Mouse (Mus musculus) CH12.LX (cell line): ENCODE measurements around the gene Bri3.

ENCODE experiments used
- CTCF ChIP-seq, 2 experiments: IDR thresholded peaks in 1 of 2; conservative IDR thresholded peaks in 1 of 2; 2 replicates each; pipeline ENCODE4 v1.5.1; 2011 to 2012; ENCODE audit warnings: low read depth in 2 of 2, low read length in 2 of 2, improper control_type of control experiment in 1 of 2, inconsistent platforms in 1 of 2, mild to moderate bottlenecking in 1 of 2, moderate library complexity in 1 of 2
- E2F4 ChIP-seq: IDR thresholded peaks from 2 replicates; pipeline ENCODE4 v1.6.1; 2011; ENCODE audit warnings: low read depth, low read length, improper control_type of control experiment; ENCODE audit not compliant: insufficient replicate concordance
- HCFC1 ChIP-seq: IDR thresholded peaks from 2 replicates; pipeline ENCODE4 v1.6.1; 2012; ENCODE audit warnings: low read depth, mild to moderate bottlenecking, inconsistent platforms, low read length, improper control_type of control experiment
- MAZ ChIP-seq: IDR thresholded peaks from 2 replicates; pipeline ENCODE4 v1.6.1; 2012; ENCODE audit warnings: low read depth, mild to moderate bottlenecking, inconsistent platforms, low read length, improper control_type of control experiment, moderate library complexity
- MEF2A ChIP-seq: IDR thresholded peaks from 2 replicates; pipeline ENCODE4 v1.6.1; 2014; ENCODE audit warnings: low read depth, mild to moderate bottlenecking, inconsistent platforms, low read length, improper control_type of control experiment, borderline replicate concordance
- POLR2A ChIP-seq: IDR thresholded peaks from 2 replicates; pipeline ENCODE4 v1.6.1; 2011; ENCODE audit warnings: low read depth, mild to moderate bottlenecking, improper control_type of control experiment, low read length
- SIN3A ChIP-seq: IDR thresholded peaks from 2 replicates; pipeline ENCODE4 v1.6.1; 2012; ENCODE audit warnings: low read length, improper control_type of control experiment, inconsistent platforms
- TBP ChIP-seq: conservative IDR thresholded peaks from 2 replicates; pipeline ENCODE4 v1.6.1; 2011; ENCODE audit warnings: low read depth, low read length, improper control_type of control experiment
- USF2 ChIP-seq: conservative IDR thresholded peaks from 2 replicates; pipeline ENCODE4 v1.6.1; 2011; ENCODE audit warnings: low read depth, low read length, improper control_type of control experiment
- ZKSCAN1 ChIP-seq: IDR thresholded peaks from 2 replicates; pipeline ENCODE4 v1.6.1; 2012; ENCODE audit warnings: low read depth, inconsistent platforms, low read length, improper control_type of control experiment, borderline replicate concordance

DNA sequence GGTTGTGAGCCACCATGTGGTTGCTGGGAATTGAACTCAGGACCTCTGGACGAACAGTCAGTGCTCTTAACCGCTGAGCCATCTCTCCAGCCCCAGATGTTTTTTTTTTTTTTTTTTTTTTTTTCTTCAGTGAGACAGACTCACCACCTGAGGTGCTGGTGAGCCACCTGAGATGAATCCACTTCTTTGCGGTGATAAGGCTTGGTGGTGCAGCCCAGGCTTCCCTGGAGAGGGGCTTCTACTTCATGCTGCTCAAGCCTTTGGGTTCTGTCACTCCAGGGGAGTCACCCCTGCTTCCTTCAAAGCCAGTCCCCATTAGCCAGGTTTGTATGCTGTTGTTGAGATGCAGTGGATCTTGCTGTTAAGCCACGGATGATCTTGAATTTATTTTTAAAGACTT, 9.0 kb downstream of the Bri3 start:
- TF ChIP-seq ZKSCAN1 (no peak), CTCF (conservative IDR thresholded peaks at IDR 0.05 in 1 of 2, IDR thresholded peaks at IDR 0.05 in 1 of 2; ENCODE audit: low read depth in 2 of 2, low read length in 2 of 2) (peak in 1 of 2 experiments; percentile 49; a peak in 2 of 4 replicates), E2F4 (no peak), MAZ (no peak), POLR2A (no peak), SIN3A (no peak), TBP (no peak), USF2 (no peak), MEF2A (no peak), HCFC1 (no peak)
